8 mouse cellular contexts compared by ENCODE assay signal in the genomic region with DNA sequence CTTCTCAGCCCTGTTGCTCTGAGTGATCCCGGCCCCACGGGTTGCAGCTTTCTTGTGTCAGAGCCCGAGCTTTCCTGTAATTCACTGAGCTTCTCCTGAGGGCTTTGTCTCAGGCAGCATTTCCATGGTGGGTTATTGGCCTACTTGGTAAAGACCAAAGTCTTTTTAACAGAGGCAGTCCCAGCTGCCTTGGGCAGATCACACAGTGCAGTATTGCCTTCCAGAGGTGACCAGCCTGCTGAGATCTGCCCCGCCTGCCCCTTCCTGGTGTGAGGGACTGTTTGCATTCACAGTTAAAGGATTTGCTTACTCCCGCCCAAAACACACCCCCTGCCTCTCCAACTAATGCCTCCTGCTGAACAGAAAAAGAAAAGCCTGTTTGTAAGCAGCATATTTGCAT. TPM values are rescaled to one million over a fixed set of nuclear protein-coding genes. Genes with fewer than 3 reads are reported as not detected.
DNase-seq lines count a peak whose midpoint lies in the region; ATAC-seq and TF ChIP-seq lines count a peak whose summit lies in the region.

No protein-coding gene starts in this region.

- no peak for TF ChIP-seq CTCF in spleen, adult 2 months (IDR thresholded peaks at IDR 0.05; ENCODE audit: extremely low read depth, insufficient read depth, insufficient read length, insufficient replicate concordance)
- no peak for TF ChIP-seq CTCF in small intestine, adult 2 months (IDR thresholded peaks at IDR 0.05; ENCODE audit: extremely low read depth, insufficient read length, insufficient replicate concordance, low read depth, low read length)

- no peak overlapping the region; the same call in 1 of the 2 replicates for H3K4me2 ChIP-seq in limb, embryonic 14.5 days (replicated peaks; ENCODE audit: low read depth, low read length, severe bottlenecking)

- H3K4me1 ChIP-seq in spleen, adult 2 months (ENCODE audit: control insufficient read depth, insufficient read depth, insufficient read length), result peaks cover 13% of the 10 kb centered on the region; the same call in 1 of the 2 replicates
- peaks cover 38% of the 10 kb centered on the region for H3K4me1 ChIP-seq in limb, embryonic 14.5 days (ENCODE audit: control insufficient read depth, insufficient read depth, low read length)
- peaks cover 61% of the 10 kb centered on the region for H3K4me1 ChIP-seq in small intestine, adult 2 months (ENCODE audit: control insufficient read depth, insufficient read depth, insufficient read length, low read length)

- 29% methylated on average over 5 of the region's 5 CpGs for WGBS in spleen, adult 2 months
- WGBS in limb, embryonic 14.5 days, result 10% methylated on average over 5 of the region's 5 CpGs
- 6% methylated on average over 5 of the region's 5 CpGs for WGBS in small intestine, adult 2 months

- no peak for DNase-seq in spleen, adult 2 months (ENCODE audit: low read depth in 1 of 2, low spot score in 2 of 2)
- no peak for DNase-seq in spleen, postnatal 4 days (ENCODE audit: low spot score in 2 of 2)
- DNase-seq in heart, postnatal 4 days, result peak; percentile 39
- DNase-seq in limb, embryonic 14.5 days (ENCODE audit: low spot score), result no peak
- DNase-seq in retina, postnatal 1 day, result no peak
- no peak for DNase-seq in spleen, postnatal 36 days (ENCODE audit: low spot score in 2 of 2)
- no peak for DNase-seq in left cerebral cortex, adult 8-10 months (ENCODE audit: low spot score in 2 of 2)

- H3K27ac ChIP-seq in spleen, adult 2 months (ENCODE audit: insufficient read depth, low read length), result peak overlapping the region; percentile 40; the same call in 1 of the 2 replicates
- peak overlapping the region; percentile 70; the same call in 1 of the 2 replicates for H3K27ac ChIP-seq in limb, embryonic 14.5 days (replicated peaks; ENCODE audit: low read depth, low read length)
- peak overlapping the region; percentile 95 for H3K27ac ChIP-seq in small intestine, adult 2 months (ENCODE audit: insufficient read depth, low read depth, low read length)

- H3K36me3 ChIP-seq in spleen, adult 2 months (ENCODE audit: control insufficient read depth, insufficient read depth, low read length), result no peaks in the 10 kb centered on the region
- no peaks in the 10 kb centered on the region for H3K36me3 ChIP-seq in limb, embryonic 14.5 days (ENCODE audit: control insufficient read depth, insufficient read depth, low read length)
- no peaks in the 10 kb centered on the region for H3K36me3 ChIP-seq in small intestine, adult 2 months (ENCODE audit: control insufficient read depth, insufficient read depth, low read length)

- H3K9me3 ChIP-seq in limb, embryonic 14.5 days (ENCODE audit: control insufficient read depth, low read length), result no peaks in the 10 kb centered on the region

- no peak overlapping the region for H3K4me3 ChIP-seq in spleen, adult 2 months (ENCODE audit: extremely low read depth, insufficient read depth, insufficient read length)
- no peak overlapping the region for H3K4me3 ChIP-seq in limb, embryonic 14.5 days (replicated peaks; ENCODE audit: low read length)
- H3K4me3 ChIP-seq in small intestine, adult 2 months (ENCODE audit: low read depth, low read length), result no peak overlapping the region

- peak overlapping the region; percentile 13; the same call in 1 of the 2 replicates for H3K9ac ChIP-seq in limb, embryonic 14.5 days (ENCODE audit: low read depth, low read length, severe bottlenecking)

- no peaks in the 10 kb centered on the region for H3K27me3 ChIP-seq in spleen, adult 2 months (ENCODE audit: control insufficient read depth, insufficient read depth, low read length)
- H3K27me3 ChIP-seq in limb, embryonic 14.5 days (ENCODE audit: control insufficient read depth, insufficient read depth, low read length), result no peaks in the 10 kb centered on the region
- no peaks in the 10 kb centered on the region for H3K27me3 ChIP-seq in small intestine, adult 2 months (ENCODE audit: control insufficient read depth, insufficient read depth, low read length)

- ATAC-seq in limb, embryonic 14.5 days (ENCODE audit: low FRiP score, low read depth), result no peak

- no peak for TF ChIP-seq POLR2A in spleen, adult 2 months (IDR thresholded peaks at IDR 0.05; ENCODE audit: low read depth, low read length)
- no peak for TF ChIP-seq POLR2A in limb, embryonic 14.5 days (IDR thresholded peaks at IDR 0.05; ENCODE audit: borderline replicate concordance, extremely low read depth, insufficient read depth, insufficient read length)
- TF ChIP-seq POLR2A in small intestine, adult 2 months (IDR thresholded peaks at IDR 0.05; ENCODE audit: low read depth, low read length), result no peak

RNA-seq across cellular contexts. Expression of gene Trak1, which starts 51.2 kb away (rescaled TPM):
- 31.0 and 43.6 TPM in 2 replicates for polyA plus RNA-seq in spleen, adult 2 months (2012; rRNA removed)
- total RNA-seq in heart, postnatal 4 days (2021), result 100 to 1,000 TPM; 288 to 301 TPM
- 31.2 and 37.5 TPM in 2 replicates for polyA plus RNA-seq in limb, embryonic 14.5 days (2012; rRNA removed)
- polyA plus RNA-seq in limb, embryonic 14.5 days (2014; fragmentation: Nextera tagmentation; extraction: Ambion mirVana), result 20.0 and 20.8 TPM in 2 replicates
- 55.4 and 99.8 TPM in 2 replicates for polyA plus RNA-seq in small intestine, adult 2 months (2012; rRNA removed)
- 100 to 1,000 TPM; 206 to 233 (median 225) TPM for total RNA-seq in left cerebral cortex, adult 8-10 months (2022)

Comparison
In these comparisons a context has a peak if more than half of its experiments do, and no peak if none do; other contexts are left out.
1. H3K27ac ChIP-seq: peak in every context shown above with its lines; median percentile 95 in small intestine, adult 2 months; 70 in limb, embryonic 14.5 days; 40 in spleen, adult 2 months.